8 mouse cellular contexts compared by ENCODE assay signal in the genomic region with DNA sequence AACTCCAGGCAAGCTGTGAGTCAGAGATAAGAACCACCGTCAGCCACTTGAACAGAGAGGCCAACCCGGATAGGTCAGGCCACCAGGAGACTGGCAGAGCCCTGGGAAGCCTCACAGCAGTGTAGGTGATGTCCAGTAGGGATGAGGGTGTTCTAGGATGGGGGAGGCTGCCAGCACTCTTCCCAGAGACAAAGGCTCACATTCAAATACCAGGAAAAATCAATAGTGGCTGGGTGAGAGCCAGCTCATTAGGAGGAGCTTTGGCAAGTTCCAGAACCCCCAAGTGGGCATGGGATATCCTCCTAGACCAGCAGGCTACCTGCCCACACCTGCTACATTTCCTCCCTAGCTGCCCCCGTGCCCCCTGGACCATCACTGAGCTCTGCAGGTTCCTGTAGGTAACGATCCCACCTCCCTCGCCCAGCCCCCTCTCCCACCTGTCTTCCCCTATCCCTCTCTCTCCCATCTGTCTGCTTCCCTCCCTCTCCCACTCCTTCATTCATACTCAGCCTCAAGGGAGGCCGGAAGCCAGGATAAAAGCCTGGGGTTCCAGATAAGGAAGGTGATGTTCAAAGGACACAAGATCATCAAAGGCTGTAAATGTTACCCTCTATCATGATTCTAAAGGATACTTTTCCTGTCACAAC. TPM values are rescaled to one million over a fixed set of nuclear protein-coding genes. Genes with fewer than 3 reads are reported as not detected.
A peak's percentile ranks its signal among the peaks of the same experiment; 100 is the strongest.
DNase-seq lines count a peak whose midpoint lies in the region; ATAC-seq lines count a peak whose summit lies in the region.

No protein-coding gene starts in this region.

- no peaks in the 10 kb centered on the region for H3K36me3 ChIP-seq in forebrain, embryonic 12.5 days (replicated peaks)

- 0 out of 2 replicates have a peak overlapping the region, but pooled peaks have one; percentile 19 for H3K27ac ChIP-seq in forebrain, embryonic 12.5 days

- 58% methylated on average over 6 of the region's 6 CpGs for WGBS in forebrain, embryonic 12.5 days

- H3K4me2 ChIP-seq in forebrain, embryonic 12.5 days, result no peak overlapping the region

- H3K4me3 ChIP-seq in forebrain, embryonic 12.5 days (replicated peaks), result no peak overlapping the region

- peaks cover 7% of the 10 kb centered on the region for H3K4me1 ChIP-seq in forebrain, embryonic 12.5 days

- no peaks in the 10 kb centered on the region for H3K9me3 ChIP-seq in forebrain, embryonic 12.5 days

- no peak overlapping the region for H3K9ac ChIP-seq in forebrain, embryonic 12.5 days

- H3K27me3 ChIP-seq in forebrain, embryonic 12.5 days, result no peaks in the 10 kb centered on the region

- ATAC-seq in forebrain, embryonic 12.5 days (ENCODE audit: low FRiP score), result peak; percentile 33; the same call in 1 of the 2 replicates
- peak; percentile 33; the same call in 1 of the 2 replicates for ATAC-seq in megakaryocyte, adult 5-6 weeks (ENCODE audit: poor library complexity, severe bottlenecking)

- peak; percentile 51 for DNase-seq in cerebellum, adult 11 months
- DNase-seq in cerebellum, postnatal 4 days (ENCODE audit: low spot score in 2 of 2), result no peak
- peak; percentile 51 for DNase-seq in ES-CJ7 (ENCODE audit: low read depth, low spot score)
- DNase-seq in layer of hippocampus, adult 18-20 months (ENCODE audit: low spot score in 2 of 2), result no peak
- DNase-seq in testis, postnatal 10 days (ENCODE audit: low spot score), result no peak
- DNase-seq in retina, embryonic 14.5 days (ENCODE audit: low spot score), result no peak

RNA-seq across cellular contexts. Expression of a gene that starts 20.1 kb away (rescaled TPM):
- 2.1 and 2.7 TPM in 2 replicates for polyA plus RNA-seq in forebrain, embryonic 12.5 days (2016; fragmentation: Nextera tagmentation; extraction: Ambion mirVana)
- total RNA-seq in megakaryocyte, adult 5-6 weeks (2015), result 103 and 104 TPM in 2 replicates
- 94.7 and 107 TPM in 2 replicates for total RNA-seq in megakaryocyte, adult 5-6 weeks (2017)
- 100 to 1,000 TPM; 114 TPM for total RNA-seq in layer of hippocampus, adult 18-20 months (2021)

Comparison
In these comparisons a context has a peak if more than half of its experiments do, and no peak if none do; other contexts are left out.
1. DNase-seq: peak in cerebellum, adult 11 months (single experiment) and ES-CJ7 (single experiment); none in cerebellum, postnatal 4 days (0 of 2), layer of hippocampus, adult 18-20 months (0 of 2), testis, postnatal 10 days (single experiment) and retina, embryonic 14.5 days (single experiment).